Mouse (Mus musculus) midbrain, postnatal 0 days (tissue): Measurements from ENCODE around the gene Ano4. TPM values are rescaled to one million over a fixed set of nuclear protein-coding genes. Genes with fewer than 3 reads are reported as not detected.

Experiments used
- ATAC-seq: fragments of 200-750 bp; cut with Nextera tagmentation; 2 replicates; pipeline ENCODE4 v1.8.0; 2017; ENCODE audit warnings: moderate number of reproducible peaks, mild to moderate bottlenecking, moderate TSS enrichment, moderate library complexity; ENCODE audit not compliant: low FRiP score
- DNase-seq: peaks from one replicate; pipeline ENCODE4 v3.0.0-alpha.2; 2015; ENCODE audit warnings: low spot score
- H3K27ac ChIP-seq: fragments of 300-500 bp; sonication (generic); 2 replicates; pipeline ENCODE4 v1.5.1; 2014; ENCODE audit warnings: low read depth, mild to moderate bottlenecking, low read length, mixed read lengths
- H3K27me3 ChIP-seq: fragments of 300-500 bp; sonication (generic); 2 replicates; pipeline ENCODE4 v1.6.1; 2014; ENCODE audit warnings: low read length, control low read depth, mixed read lengths; ENCODE audit not compliant: insufficient read depth
- H3K36me3 ChIP-seq: fragments of 300-500 bp; sonication (generic); 2 replicates; pipeline ENCODE4 v1.6.1; 2014; ENCODE audit warnings: low read length, control low read depth, mixed read lengths; ENCODE audit not compliant: insufficient read depth
- H3K4me1 ChIP-seq: fragments of 300-500 bp; sonication (generic); 2 replicates; pipeline ENCODE4 v1.6.1; 2014; ENCODE audit warnings: mild to moderate bottlenecking, control low read depth, antibody characterized with exemption, low read length, mixed read lengths; ENCODE audit not compliant: insufficient read depth
- H3K4me2 ChIP-seq: fragments of 300-500 bp; sonication (generic); 2 replicates; pipeline ENCODE4 v1.6.1; 2014; ENCODE audit warnings: low read depth, mild to moderate bottlenecking, low read length, mixed read lengths; ENCODE audit not compliant: poor library complexity, severe bottlenecking
- H3K4me3 ChIP-seq: fragments of 300-500 bp; sonication (generic); 2 replicates; pipeline ENCODE4 v1.5.1; 2014; ENCODE audit warnings: low read depth, mild to moderate bottlenecking, low read length, moderate library complexity
- H3K9ac ChIP-seq: fragments of 300-500 bp; sonication (generic); replicated peaks from 2 replicates; pipeline ENCODE4 v1.6.1; 2014; ENCODE audit warnings: mild to moderate bottlenecking, low read length, moderate library complexity, mixed read lengths; ENCODE audit not compliant: poor library complexity, severe bottlenecking
- H3K9me3 ChIP-seq: fragments of 300-500 bp; sonication (generic); 2 replicates; pipeline ENCODE4 v1.6.1; 2016; ENCODE audit warnings: low read length, control low read depth
- CTCF ChIP-seq: IDR thresholded peaks from 2 replicates; pipeline ENCODE4 v1.5.1; 2016; ENCODE audit warnings: antibody characterized with exemption, mild to moderate bottlenecking
- WGBS: fragments of 180-500 bp; shearing (Covaris S2); extraction: QIAGEN DNeasy Blood & Tissue Kit; methylation state at CpG from one replicate; pipeline ENCODE4 v1.1.7; 2014; 5-methylcytosine and 5-hydroxymethylcytosine counted together
- polyA plus RNA-seq: library from polyadenylated mRNA; unstranded; fragments of >200 nt; fragmentation: Nextera tagmentation; extraction: Ambion mirVana; gene quantifications from 2 replicates; pipeline ENCODE4 v1.2.1, GENCODE M21; 2015
- total RNA-seq: library from RNA; depleted of rRNA; stranded (reverse); fragments of >200 nt; gene quantifications from 2 replicates; pipeline ENCODE4 v1.2.3, GENCODE M21; 2014

Gene Ano4
- total and polyA plus RNA-seq, 2 experiments from 2014 or later = 5.8 to 11.3 TPM

GRCm38 (mm10) chr10:89326383-89326782, 18.2 kb downstream of the Ano4 start:
- Histone ChIP-seq H3K27ac (no peak overlapping the region), H3K4me3 (no peak overlapping the region), H3K9ac (no peak overlapping the region), H3K4me1 (no peaks in the 10 kb centered on the region), H3K9me3 (no peaks in the 10 kb centered on the region), H3K36me3 (no peaks in the 10 kb centered on the region), H3K27me3 (no peaks in the 10 kb centered on the region), H3K4me2 (no peak overlapping the region)
- WGBS = 92% methylated on average over 5 of the region's 5 CpGs
- DNase-seq (no peak), ATAC-seq (no peak)
- no peak for TF ChIP-seq CTCF

GRCm38 (mm10) chr10:89307566-89307965, 37.0 kb downstream of the Ano4 start:
- H3K9me3 ChIP-seq = no peaks in the 10 kb centered on the region
- H3K36me3 ChIP-seq = no peaks in the 10 kb centered on the region
- ATAC-seq = no peak
- DNase-seq = no peak
- no peak overlapping the region for H3K4me3 ChIP-seq
- TF ChIP-seq CTCF = no peak
- H3K4me2 ChIP-seq = no peak overlapping the region
- no peaks in the 10 kb centered on the region for H3K27me3 ChIP-seq
- H3K9ac ChIP-seq = no peak overlapping the region
- no peaks in the 10 kb centered on the region for H3K4me1 ChIP-seq
- H3K27ac ChIP-seq = no peak overlapping the region

- H3K36me3 ChIP-seq = no peaks in the 10 kb centered on the region
- no peak overlapping the region for H3K4me2 ChIP-seq
- H3K9me3 ChIP-seq = no peaks in the 10 kb centered on the region
- H3K9ac ChIP-seq = no peak overlapping the region
- ATAC-seq = no peak
- no peaks in the 10 kb centered on the region for H3K27me3 ChIP-seq
- no peaks in the 10 kb centered on the region for H3K4me1 ChIP-seq
- no peak for DNase-seq
- no peak overlapping the region for H3K27ac ChIP-seq
- no peak overlapping the region for H3K4me3 ChIP-seq
- TF ChIP-seq CTCF = no peak
- 62% methylated on average over 2 of the region's 2 CpGs for WGBS
These were observed 44.2 kb downstream of the Ano4 start for GRCm38 (mm10) chr10:89300346-89300745.

- DNase-seq = no peak
These were observed 51.8 kb downstream of the Ano4 start for GRCm38 (mm10) chr10:89292784-89293183.

GRCm38 (mm10) chr10:89290698-89291097, 53.9 kb downstream of the Ano4 start:
- Histone ChIP-seq H3K4me3 (no peak overlapping the region), H3K4me2 (no peak overlapping the region), H3K4me1 (no peaks in the 10 kb centered on the region), H3K27me3 (no peaks in the 10 kb centered on the region), H3K36me3 (no peaks in the 10 kb centered on the region), H3K9me3 (no peaks in the 10 kb centered on the region), H3K9ac (no peak overlapping the region), H3K27ac (no peak overlapping the region)
- TF ChIP-seq CTCF = peak; percentile 72
- DNase-seq (peak; percentile 47), ATAC-seq (peak; percentile 72; the same call in 1 of the 2 replicates)
- WGBS = 58% methylated on average over 6 of the region's 6 CpGs

More at GRCm38 (mm10) chr10:89292784-89293183, 51.8 kb downstream of the Ano4 start:
- H3K9me3 ChIP-seq = no peaks in the 10 kb centered on the region
- H3K4me3 ChIP-seq = no peak overlapping the region
- TF ChIP-seq CTCF = no peak
- ATAC-seq = no peak
- H3K27ac ChIP-seq = no peak overlapping the region
- no peaks in the 10 kb centered on the region for H3K36me3 ChIP-seq
- WGBS = 63% methylated on average over 3 of the region's 3 CpGs
- H3K4me2 ChIP-seq = no peak overlapping the region
- no peaks in the 10 kb centered on the region for H3K4me1 ChIP-seq
- H3K9ac ChIP-seq = no peak overlapping the region
- H3K27me3 ChIP-seq = no peaks in the 10 kb centered on the region

- Histone ChIP-seq H3K9ac (no peak overlapping the region), H3K27ac (no peak overlapping the region), H3K36me3 (no peaks in the 10 kb centered on the region), H3K9me3 (no peaks in the 10 kb centered on the region), H3K4me1 (no peaks in the 10 kb centered on the region), H3K27me3 (no peaks in the 10 kb centered on the region), H3K4me2 (no peak overlapping the region), H3K4me3 (no peak overlapping the region)
- WGBS = 86% methylated on average over 4 of the region's 4 CpGs
- ATAC-seq (no peak), DNase-seq (no peak)
- TF ChIP-seq CTCF = no peak
These were observed 55.3 kb downstream of the Ano4 start for GRCm38 (mm10) chr10:89289290-89289689.
